Mouse (Mus musculus) T-helper 17 cell (primary cell): ENCODE data around the gene Itsn2.
"Not testable (repeated sequence)": the region's sequence is repeated elsewhere in the genome, so short reads cannot be mapped to it uniquely, and the experiment has no call there.

Source experiments
- in situ Hi-C, 2 experiments: fragments of 300-600 bp; cut with MboI, MseI; formaldehyde crosslinking; loops; 1 replicate in 1 of 2; 2 replicates in 1 of 2; pipeline ENCODE4 v1.15.1; 2025; ENCODE audit warnings: high pct_unique_total_duplicates in 2 of 2

Gene Itsn2

DNA sequence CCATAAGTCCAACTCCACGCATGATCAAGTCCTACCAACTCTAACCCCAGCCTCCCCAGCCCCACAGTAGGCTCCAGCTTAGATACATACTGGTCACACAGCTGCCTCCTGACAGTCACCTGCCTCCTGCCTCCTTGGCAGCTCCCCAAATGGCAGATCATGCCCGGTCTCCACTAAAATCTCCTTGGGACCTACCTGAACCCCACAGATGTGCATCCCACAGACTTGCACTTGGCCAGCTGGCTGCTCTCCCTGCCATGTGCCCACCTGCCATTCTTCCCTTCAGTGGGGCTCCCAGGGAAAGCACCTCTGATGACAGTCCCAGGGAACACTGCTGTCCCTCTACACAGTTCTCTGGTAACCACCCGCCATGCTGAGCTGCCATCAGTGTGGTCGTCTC is 115.9 kb downstream of the Itsn2 start:
- in situ Hi-C loops, result no loop called here

DNA sequence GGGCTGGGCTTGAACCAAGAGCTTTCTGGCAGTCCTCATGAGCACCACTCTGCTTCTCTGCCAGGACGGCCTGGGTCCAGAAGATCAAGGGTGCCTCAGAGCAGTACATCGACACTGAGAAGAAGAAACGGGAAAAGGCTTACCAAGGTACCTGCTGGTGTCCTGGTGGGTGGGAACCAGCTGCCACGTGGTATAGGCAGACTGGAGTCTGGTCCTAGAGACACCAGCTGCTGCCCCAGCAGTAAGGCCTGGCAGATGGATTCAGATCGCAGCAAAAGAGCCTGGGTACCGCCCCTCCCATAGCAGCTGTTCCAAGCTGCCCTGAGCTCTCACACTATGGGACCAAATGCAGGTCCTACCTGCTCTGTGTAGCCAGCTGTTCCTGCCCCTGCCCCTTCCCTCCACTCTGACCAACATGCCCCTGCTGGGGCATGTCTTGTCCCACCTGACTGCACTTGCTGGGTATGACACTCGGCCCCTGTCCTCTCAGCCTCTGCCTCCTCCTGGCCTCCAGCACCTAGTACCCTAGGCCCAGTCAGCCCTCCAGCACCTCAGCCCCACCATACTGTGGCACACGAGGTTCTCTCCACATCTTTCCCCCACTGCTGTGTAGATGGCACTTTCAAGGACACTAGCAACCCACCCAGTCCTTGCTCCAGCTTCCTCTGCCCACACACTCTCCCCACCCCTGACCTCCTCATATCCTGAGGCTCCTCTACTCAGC is 116.6 kb downstream of the Itsn2 start:
- in situ Hi-C loops, result no loop called here

DNA sequence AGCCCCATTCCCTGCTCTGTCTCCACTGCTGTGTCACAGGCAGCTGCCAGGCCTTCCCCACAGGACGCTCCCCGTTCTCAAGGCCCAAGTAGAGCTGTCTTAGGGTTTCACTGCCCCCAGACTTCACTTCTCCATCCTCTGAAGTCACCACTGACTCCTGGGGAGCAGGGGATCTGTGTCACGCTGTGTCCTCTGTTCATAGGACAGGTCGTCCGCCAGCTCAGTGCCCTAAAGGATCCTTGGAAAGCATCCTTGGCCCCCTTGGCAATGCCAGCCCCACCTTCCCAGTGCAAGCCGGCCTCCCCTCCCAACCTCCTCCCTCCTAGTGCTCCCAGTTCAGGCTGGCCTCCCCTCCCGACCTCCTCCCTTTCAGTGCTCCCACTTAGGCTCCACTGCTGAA is 117.5 kb downstream of the Itsn2 start:
- in situ Hi-C loops, result no loop called here

DNA sequence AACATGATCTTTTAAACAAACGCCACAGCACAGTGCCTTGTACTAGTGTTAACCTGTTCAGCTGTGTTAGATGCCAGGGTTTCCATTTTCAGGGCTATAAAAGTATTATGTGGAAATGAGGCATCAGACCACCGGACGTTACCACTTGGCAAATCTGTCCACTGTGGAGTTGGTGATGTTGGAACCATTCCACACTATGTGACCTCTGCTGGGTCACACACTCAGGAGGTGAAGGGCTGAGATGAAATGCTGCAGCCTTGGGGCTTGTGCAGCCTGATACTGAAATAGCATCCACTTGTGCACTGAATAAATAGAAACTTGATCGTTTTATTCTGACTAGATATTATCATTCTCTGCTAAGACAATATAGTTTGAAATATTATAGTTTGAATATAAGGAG is 120.9 kb downstream of the Itsn2 start:
- in situ Hi-C loops, result no loop called here

DNA sequence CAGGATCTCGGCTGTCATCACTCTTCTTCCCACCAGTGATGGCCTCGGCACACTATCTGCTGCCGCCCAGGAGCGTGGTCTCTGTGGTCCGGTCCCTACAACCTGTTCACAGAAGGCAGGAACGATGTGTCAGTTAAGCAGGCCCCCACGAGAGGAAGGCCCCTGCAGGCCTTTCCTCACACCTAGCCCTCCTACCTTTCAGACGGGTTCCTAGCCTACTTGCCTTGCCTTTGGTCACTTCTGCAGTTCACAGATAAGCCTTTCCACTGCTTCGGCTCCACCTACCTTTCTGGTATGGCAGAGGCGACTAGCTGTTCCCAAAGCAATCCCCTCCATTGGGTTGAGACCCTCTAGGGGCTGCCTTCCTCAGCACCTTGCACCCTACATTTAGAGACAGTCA is 123.2 kb downstream of the Itsn2 start:
- in situ Hi-C loops, result no loop called here

DNA sequence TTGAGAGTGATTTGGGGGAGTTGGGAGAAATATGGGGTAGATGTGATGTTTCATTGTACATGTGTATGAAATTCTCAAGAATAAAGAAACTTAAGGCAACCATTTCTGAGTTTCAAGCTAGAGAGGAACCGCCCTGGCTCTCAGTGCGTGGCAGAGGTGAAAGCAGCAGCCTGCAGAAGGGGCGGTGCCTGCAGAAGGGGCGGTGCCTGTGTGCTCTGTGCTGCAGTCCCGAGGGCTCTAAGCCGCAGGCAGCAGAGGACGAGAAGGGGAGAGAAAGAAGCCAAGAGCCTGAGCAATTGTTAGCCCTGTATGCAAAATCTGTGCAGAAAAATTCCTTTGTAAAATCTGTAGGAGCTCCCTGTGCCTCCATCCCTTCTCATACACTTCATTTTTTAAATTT is 125.0 kb downstream of the Itsn2 start:
- in situ Hi-C loops, result no loop called here

DNA sequence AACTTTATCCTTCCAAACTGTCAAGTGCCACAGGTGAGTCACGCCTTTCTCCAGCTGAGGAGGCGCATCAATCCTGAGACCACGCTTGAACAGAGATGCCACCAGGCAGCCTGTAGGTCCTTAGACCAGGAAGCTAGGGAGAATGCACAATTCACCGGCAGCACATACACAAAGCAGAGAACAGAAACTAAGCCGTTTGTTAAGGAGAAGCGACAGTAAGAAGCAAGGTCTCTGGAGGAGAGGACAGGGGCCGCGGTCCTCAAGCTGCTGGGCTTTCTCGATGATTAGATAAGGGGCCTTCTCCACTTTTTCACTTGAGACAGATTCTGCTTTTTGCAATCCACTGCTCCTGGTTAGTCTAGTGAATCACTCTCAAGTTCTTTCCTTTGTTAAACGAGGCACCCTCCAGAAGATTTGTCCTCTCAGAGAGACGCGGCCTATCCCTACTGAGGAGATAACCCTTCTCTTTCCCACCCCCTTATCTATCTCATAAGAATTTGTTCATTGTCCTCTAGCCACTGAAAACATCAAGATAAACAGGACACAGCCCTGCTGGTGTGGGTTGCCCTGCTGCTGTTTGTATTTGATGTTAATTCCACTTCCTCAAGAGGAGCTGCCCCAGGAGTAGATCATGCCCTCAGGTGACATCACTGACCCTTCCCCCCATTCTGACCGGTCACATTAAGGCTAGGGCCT is 126.8 kb downstream of the Itsn2 start:
- in situ Hi-C loops, result no loop called here

DNA sequence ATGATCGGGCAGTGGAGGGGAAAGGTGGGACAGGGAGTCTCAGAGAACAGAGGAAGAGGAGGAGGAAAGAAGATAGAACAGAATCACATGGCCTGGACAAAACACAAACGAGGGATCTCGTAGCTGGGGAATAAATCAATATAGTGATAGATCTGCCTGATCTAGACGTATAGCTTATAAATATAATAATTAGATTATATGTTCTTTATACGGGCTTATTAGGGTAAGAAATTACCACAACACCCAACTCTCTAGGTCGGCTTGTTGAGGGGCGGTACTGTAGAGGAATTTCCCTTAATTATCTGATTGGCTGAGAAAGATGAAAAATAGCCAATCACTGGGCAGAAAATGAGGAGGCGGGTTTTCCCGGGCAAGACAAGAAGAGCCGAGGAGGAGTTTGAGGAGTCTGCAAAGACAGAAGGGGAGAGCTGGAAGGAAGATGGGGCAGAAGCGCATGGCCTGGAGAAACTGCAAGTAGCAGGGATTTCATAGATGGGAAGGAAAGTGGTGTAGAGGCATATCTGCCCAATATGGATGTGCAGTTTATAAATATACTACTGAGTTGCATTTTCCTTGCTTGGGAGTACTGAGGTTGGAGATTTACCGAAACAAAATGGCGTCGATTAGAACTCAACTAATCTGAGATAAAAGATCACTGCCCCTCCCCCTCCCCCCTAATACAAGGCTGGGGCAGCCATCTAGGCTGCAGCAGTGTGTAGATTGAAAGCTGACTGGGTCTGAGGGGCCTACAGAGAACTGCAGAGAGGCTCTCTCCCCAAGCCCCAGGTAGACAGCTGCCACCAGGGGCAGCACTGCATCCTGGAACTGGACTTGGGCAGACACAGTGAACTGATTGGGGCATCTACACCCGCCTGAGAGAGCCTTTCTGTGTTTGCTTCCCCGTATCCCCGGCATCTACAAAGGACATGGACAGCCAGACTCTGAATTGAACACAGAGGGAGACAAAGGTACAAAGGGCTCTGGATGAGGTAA is 127.6 kb downstream of the Itsn2 start:
- in situ Hi-C loops, result loop anchor here in 1 of 2 experiments (10.0 kb wide), 1 partner anchor 1075 kb away; no protein-coding TSS in a partner anchor

DNA sequence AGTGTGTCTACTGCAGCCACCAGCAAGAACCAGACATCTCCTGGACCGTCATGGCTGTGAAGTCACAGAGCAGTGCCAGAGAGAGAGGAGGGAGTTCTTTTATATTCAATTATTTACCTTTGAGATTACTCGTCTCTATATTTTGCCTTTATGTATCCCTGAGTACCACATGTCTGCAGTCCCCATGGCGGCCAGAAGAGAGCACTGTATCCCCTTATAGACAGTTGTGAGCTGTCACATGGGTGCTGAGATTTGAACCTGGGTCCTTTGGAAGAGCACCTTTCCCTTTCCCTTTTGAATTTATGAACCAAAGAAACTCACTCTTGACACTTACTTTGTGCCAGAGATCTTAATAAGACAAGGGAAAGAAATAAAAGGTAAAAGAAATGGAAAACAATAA is 136.7 kb downstream of the Itsn2 start:
- in situ Hi-C loops, result loop anchor here in 1 of 2 experiments (10.0 kb wide), 1 partner anchor 1084 kb away; no protein-coding TSS in a partner anchor

DNA sequence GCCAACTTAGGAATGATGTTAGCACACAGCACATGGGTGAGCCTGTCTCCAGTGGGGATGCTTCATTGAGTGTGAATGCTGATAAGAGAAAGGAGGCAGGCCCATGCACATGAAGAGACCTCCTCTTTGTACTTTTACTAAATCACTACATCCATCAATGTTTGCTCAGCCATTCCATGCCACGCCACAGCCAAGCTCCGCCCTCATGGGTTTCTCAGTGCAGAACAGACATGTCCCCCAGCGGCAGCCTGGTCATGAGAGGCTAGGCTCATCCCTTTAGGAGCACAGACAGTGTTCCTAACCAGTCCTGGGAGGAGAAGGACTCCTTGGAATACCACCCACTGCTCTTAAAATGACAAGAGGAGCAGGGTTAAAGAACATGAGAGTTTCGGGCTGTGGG is 139.2 kb downstream of the Itsn2 start:
- in situ Hi-C loops, result no loop called here

DNA sequence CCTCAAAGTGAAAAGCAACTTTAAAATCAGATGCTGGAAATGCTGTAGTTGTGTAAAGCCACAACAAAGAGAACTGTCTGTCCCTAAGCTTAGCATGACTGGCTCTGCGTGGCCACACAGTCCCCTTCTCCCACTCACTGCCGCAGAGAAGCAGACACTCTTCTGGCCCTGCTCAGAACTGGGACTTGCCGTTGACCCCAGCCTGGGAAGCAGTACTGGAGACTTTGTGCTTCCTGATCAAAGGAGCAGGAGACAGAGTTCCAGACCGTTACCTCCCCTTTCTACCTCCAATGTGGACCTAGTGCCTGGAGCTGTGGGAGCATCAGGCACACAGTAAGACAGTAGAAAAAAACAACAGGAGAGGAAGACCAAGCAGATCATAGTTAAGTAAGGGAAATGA is 139.9 kb downstream of the Itsn2 start:
- in situ Hi-C loops, result no loop called here

DNA sequence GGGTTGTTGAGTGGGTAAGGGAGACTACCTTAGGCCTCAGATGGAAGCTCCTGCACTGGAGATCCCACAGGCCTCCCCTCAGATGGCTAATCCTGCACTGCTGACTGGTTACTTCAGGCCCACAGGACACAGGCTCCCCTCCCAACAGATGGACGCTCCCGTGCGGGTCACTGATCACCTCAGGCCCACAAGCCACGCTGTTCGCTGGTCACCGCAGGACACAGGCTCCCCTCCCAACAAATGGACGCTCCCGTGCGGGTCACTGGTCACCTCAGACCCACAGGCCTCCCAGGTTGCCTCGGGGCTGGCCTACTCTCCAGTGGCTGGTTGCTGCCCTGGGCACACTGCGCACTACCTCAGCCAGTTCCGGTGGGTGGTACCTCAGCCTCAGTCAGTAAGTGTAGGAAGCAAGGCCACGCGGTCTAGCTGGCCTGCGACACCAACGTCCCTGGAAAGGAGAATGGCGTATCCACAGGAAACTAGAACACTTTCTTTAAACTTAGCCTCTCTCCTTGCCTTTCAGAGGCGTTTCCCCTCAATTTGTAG is 145.7 kb downstream of the Itsn2 start, which contains the start of gene Fam228a:
Gene Fam228a (minus strand): TSS at position 400 of the 546 bp plus-strand sequence.
- in situ Hi-C loops, result no loop called here

DNA sequence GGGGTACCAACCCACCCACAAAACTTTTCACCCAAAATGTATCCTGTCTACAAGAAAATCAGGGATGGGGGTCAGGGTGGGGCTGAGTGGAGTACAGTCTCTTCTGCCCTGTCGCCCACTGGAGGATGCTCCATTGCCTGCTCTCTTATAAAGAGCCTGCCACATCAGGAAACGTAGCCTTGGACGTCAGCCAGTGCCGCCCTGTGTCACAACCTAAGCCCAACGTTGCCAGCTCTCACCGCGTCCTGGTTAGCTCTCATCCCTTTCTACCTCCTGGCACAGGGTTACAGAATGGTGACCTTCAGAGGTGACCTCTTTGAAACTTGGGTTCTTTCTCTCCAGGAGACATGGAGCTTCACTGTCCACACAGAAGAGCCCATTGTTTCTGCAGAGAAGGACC is 148.4 kb downstream of the Itsn2 start:
- in situ Hi-C loops, result no loop called here

DNA sequence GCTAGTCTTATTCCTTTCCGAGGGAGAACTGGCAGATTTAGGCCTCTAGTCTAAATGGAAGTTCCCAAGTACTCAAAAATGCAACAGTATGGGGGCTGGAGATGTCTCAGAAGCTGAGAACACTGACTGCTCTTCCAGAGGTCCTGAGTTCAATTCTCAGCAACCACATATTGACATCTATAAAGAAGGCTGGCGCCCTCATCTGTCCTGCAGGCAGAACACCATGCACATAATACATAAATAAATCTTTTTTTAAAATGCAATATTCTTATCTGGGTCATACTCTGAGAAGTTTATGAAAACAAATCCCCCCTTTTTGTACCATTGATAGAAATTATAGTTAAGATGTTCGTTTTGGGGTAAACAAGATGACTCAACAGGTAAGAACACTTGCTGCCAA is 149.7 kb downstream of the Itsn2 start:
- in situ Hi-C loops, result no loop called here

DNA sequence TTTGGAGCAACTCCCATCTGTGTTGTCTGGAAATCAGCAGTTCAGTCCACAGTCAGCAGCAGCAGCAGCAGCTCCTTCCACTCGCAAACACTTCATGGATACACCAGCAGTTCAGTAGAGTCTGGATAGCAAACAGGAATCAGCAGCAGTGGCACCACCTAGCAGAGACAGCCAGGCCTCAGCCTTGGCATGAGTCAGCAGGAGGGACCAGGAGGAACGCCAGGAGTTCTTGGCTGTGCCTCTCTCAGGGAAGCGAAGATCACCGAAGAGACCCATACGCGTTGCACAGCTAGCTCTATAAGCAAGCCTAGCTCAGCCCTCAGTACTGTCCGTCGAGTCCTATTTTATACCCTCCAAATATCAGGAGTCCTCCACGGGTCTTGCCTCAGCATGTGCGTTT is 152.0 kb downstream of the Itsn2 start:
- in situ Hi-C loops, result no loop called here

DNA sequence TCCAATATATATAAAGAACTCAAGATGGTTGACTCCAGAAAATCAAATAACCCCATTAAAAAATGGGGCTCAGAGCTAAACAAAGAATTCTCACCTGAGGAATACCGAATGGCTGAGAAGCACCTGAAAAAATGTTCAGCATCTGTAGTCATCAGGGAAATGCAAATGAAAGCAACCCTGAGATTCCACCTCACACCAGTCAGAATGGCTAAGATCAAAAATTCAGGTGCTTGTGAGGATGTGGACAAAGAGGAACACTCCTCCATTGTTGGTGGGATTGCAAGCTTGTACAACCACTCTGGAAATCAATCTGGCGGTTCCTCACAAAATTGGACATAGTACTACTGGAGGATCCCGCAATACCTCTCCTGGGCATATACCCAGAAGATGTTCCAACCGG is 162.0 kb downstream of the Itsn2 start:
- in situ Hi-C loops, result not testable (repeated sequence)

DNA sequence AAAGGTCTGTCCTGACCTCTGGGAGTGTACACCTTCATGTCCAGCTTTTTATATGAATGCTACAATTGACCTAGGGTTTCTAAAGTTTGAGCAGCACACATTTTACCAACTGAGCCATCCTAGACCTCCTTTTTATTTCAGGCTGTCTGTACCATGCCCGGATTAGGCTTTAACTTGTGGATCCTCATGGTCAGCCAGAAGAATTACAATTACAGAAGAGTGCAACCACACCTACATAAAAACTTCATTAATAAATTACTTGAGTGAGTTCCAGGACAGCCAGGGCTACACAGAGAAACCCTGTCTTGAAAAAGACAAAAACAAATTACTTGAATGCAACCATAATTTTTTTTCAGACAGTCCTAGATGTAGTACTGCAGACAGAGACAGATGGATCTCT is 164.6 kb downstream of the Itsn2 start:
- in situ Hi-C loops, result no loop called here
